Mouse (Mus musculus): ENCODE results near the gene Zfp712.

The Zfp712 gene

GRCm38 (mm10) chr13:67060786-67061358, at the start of gene Zfp712:
Gene Zfp712 (minus strand): TSS chr13:67061170.
- peak; percentile 93 for DNase-seq (ENCODE audit: low read depth, low spot score)

GRCm38 (mm10) chr13:67108821-67109206, 47.8 kb upstream of the Zfp712 start:
- no peak for DNase-seq (ENCODE audit: low read depth, low spot score)

GRCm38 (mm10) chr13:67108194-67108820, 47.3 kb upstream of the Zfp712 start, which contains the start of gene Gm28557:
Gene Gm28557 (minus strand): TSS chr13:67108604.
- peak; percentile 97 for DNase-seq (ENCODE audit: low read depth, low spot score)

- no peak for DNase-seq (ENCODE audit: low read depth, low spot score)
Measured at GRCm38 (mm10) chr13:67107681-67108080, 46.7 kb upstream of the Zfp712 start.

GRCm38 (mm10) chr13:67097876-67098275, 36.9 kb upstream of the Zfp712 start, which contains the start of gene Zfp708:
Gene Zfp708 (minus strand): TSS chr13:67097976.
- no peak for DNase-seq (ENCODE audit: low read depth, low spot score)

GRCm38 (mm10) chr13:67090154-67090553, 29.2 kb upstream of the Zfp712 start:
- no peak for DNase-seq (ENCODE audit: low read depth, low spot score)

GRCm38 (mm10) chr13:67081946-67082345, 21.0 kb upstream of the Zfp712 start:
- DNase-seq (ENCODE audit: low read depth, low spot score): no peak

GRCm38 (mm10) chr13:67081142-67081713, 20.3 kb upstream of the Zfp712 start:
- peak; percentile 66 for DNase-seq (ENCODE audit: low read depth, low spot score)

- DNase-seq (ENCODE audit: low read depth, low spot score): no peak
Measured at GRCm38 (mm10) chr13:67077244-67077643, 16.3 kb upstream of the Zfp712 start.

- no peak for DNase-seq (ENCODE audit: low read depth, low spot score)
Measured at GRCm38 (mm10) chr13:67072786-67073185, 11.8 kb upstream of the Zfp712 start.

- no peak for DNase-seq (ENCODE audit: low read depth, low spot score)
Measured at GRCm38 (mm10) chr13:67065386-67065785, 4.4 kb upstream of the Zfp712 start.

GRCm38 (mm10) chr13:67062427-67062826, 1.5 kb upstream of the Zfp712 start:
- no peak for DNase-seq (ENCODE audit: low read depth, low spot score)

GRCm38 (mm10) chr13:67060161-67060785, 697 bp downstream of the Zfp712 start:
- peak; percentile 27 for DNase-seq (ENCODE audit: low read depth, low spot score)
